Mouse (Mus musculus): ENCODE data around the gene Catsper4. TPM values are rescaled to one million over a fixed set of nuclear protein-coding genes. Genes with fewer than 3 reads are reported as not detected.
A peak's percentile ranks its signal among the peaks of the same experiment; 100 is the strongest.

Gene Catsper4
- polyA plus RNA-seq, 1 experiment from 2014 or later, result 0.26 TPM

DNA sequence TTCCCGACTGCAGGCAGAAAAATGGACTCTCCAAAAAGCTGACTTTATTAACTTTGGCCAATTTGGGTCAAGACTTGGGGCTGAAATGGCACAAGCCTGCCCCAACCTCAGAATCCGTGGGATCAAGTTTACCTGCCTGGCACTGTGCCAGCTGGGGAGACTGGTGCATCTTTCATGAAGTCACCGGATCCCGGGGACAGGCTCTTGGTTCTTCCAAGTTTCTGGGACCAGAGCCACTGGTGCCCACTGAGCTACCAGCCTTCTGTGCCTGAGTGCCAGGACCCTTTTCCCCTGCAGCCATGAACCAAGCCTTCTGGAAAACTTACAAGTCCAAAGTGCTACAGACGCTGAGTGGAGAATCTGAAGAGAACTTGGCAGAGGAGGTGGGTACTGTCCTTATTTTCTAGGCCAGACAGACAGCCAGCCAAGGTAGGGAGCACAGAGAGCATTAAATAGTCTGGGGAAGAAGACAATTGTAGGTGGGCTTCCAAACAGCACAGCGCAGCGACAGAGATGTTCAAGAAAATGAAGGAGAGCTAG lies 19.6 kb upstream of the Catsper4 start, which contains the start of gene Gm30191:
Gene Gm30191, plus strand, starts transcription at position 217 of the 540 bp plus-strand sequence.
- peaks cover 37% of the 10 kb centered on the region for H3K4me1 ChIP-seq
- H3K36me3 ChIP-seq, result no peaks in the 10 kb centered on the region
- H3K27ac ChIP-seq, result no peak within 1 kb of the TSS
- peak within 1 kb of the TSS; percentile 93 for H3K4me2 ChIP-seq
- no peak within 1 kb of the TSS for H3K9ac ChIP-seq
- peaks cover 37% of the 10 kb centered on the region for H3K27me3 ChIP-seq (replicated peaks)
- no peak for ATAC-seq (ENCODE audit: insufficient read depth, low FRiP score, low read depth)
- 70% methylated on average over 7 of the region's 7 CpGs for WGBS
- no peaks in the 10 kb centered on the region for H3K9me3 ChIP-seq
- H3K4me3 ChIP-seq (replicated peaks), result no peak within 1 kb of the TSS; the same call in 1 of the 2 replicates

DNA sequence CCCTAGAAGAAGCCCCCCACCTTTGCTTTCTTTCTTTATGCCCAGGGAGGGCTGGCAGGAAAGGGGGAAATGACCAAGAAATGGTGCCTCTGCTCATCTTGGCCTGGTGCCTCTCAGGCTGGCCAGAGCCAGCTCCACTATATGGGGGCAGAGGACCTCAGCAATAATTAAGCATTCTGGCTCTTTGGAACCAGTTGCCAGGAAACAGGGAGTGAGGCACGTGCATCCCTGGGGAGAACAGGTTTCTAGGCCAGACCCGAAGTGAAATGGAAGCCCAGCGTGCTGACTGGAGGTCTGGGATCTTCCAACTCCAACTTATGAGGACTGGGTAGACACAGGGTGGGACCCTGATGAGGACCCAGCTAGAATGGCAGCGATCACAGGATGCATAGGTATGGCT lies 19.1 kb upstream of the Catsper4 start:
- Histone ChIP-seq H3K9me3 (no peaks in the 10 kb centered on the region), H3K9ac (no peak overlapping the region), H3K27ac (no peak overlapping the region), H3K4me3 (replicated peaks) (no peak overlapping the region), H3K4me1 (peaks cover 32% of the 10 kb centered on the region), H3K36me3 (no peaks in the 10 kb centered on the region), H3K27me3 (replicated peaks) (peaks cover 31% of the 10 kb centered on the region), H3K4me2 (no peak overlapping the region)
- no peak for ATAC-seq (ENCODE audit: insufficient read depth, low FRiP score, low read depth)
- 48% methylated on average over 4 of the region's 4 CpGs for WGBS

- H3K36me3 ChIP-seq, result no peaks in the 10 kb centered on the region
- H3K27me3 ChIP-seq (replicated peaks), result peaks cover 22% of the 10 kb centered on the region
- no peaks in the 10 kb centered on the region for H3K9me3 ChIP-seq
- H3K9ac ChIP-seq, result peak within 1 kb of the TSS; percentile 77
- ATAC-seq (ENCODE audit: insufficient read depth, low FRiP score, low read depth), result peak; percentile 79; the same call in 1 of the 2 replicates
- H3K4me2 ChIP-seq, result peak within 1 kb of the TSS; percentile 93
- H3K4me1 ChIP-seq, result peaks cover 23% of the 10 kb centered on the region
- H3K4me3 ChIP-seq (replicated peaks), result peak within 1 kb of the TSS; percentile 87
- WGBS, result under 1% methylated on average over 58 of the region's 60 CpGs
- no peak within 1 kb of the TSS for H3K27ac ChIP-seq
These were observed 18.1 kb upstream of the Catsper4 start, which contains the start of gene Zfp593 for GRCm38 (mm10) chr4:134245148-134245843. Gene Zfp593 (minus strand): TSS chr4:134245592.

DNA sequence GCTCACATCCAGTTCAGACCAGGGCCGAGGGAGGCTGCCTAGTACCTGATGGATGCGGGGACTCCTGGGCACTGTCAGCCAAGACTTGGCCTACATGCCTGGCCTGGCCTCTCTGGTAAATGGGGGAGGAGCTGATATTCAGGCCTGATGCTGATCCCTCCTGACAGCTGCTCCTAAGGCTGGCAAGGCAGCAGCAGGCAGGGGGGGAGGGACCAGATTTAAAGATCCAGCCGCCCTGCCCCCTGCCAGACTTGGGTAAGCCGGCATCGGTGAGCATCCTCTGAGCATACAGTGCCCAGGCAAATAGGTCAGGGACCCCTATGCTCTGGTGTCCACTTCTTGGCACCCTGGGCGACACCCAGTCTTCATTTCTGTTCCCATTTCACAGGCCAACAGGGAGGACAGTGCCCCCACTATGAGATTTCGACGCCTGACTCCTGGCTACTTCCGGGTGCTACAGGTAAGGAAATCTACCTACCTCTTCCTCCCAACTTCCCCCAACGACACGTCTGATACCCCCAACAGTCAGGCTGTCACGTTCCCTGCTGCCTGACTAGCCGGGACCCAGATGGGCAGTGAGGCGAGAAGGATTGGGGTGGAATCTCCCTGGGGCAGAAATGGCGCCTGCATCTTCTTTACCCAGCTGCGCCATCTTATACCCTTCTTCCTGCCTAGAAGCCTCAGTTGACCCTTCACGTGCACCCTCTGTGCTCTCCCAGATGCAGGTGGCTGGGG lies 16.5 kb upstream of the Catsper4 start, which contains the start of gene E130218I03Rik:
Gene E130218I03Rik, plus strand, starts transcription at position 147 of the 735 bp plus-strand sequence.
- Histone ChIP-seq H3K27me3 (replicated peaks) (peaks cover 15% of the 10 kb centered on the region), H3K36me3 (no peaks in the 10 kb centered on the region), H3K27ac (no peak within 1 kb of the TSS), H3K4me3 (replicated peaks) (peak within 1 kb of the TSS; percentile 87), H3K4me2 (peak within 1 kb of the TSS; percentile 93), H3K4me1 (peaks cover 15% of the 10 kb centered on the region), H3K9ac (no peak within 1 kb of the TSS), H3K9me3 (no peaks in the 10 kb centered on the region)
- no peak for ATAC-seq (ENCODE audit: insufficient read depth, low FRiP score, low read depth)
- 92% methylated on average over 17 of the region's 17 CpGs for WGBS

DNA sequence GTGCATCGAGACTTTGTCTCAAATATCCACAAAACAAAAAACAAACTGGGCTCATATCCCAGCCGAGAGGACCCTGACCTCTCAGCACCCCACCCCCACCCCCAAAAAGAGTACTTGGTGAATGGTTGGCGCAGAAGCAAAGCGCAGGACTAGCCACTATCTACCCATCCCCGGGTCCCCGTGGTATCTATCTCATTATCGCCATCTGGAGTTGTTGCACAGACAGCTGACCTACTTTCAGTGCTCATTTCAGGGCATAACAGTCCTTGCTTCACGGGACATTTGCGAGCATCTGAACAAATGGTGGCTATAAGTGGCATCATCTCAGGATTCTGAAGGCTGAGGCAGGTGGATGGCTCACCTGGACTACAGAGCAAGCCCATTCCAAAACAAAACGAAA lies 11.5 kb upstream of the Catsper4 start:
- Histone ChIP-seq H3K4me2 (peak overlapping the region; percentile 49), H3K27ac (no peak overlapping the region), H3K4me3 (replicated peaks) (peak overlapping the region; percentile 37), H3K4me1 (peaks cover 8% of the 10 kb centered on the region; the same call in 1 of the 2 replicates), H3K27me3 (replicated peaks) (0 out of 2 replicates have a peak, but pooled peaks cover 2% of the 10 kb centered on the region), H3K36me3 (no peaks in the 10 kb centered on the region), H3K9me3 (no peaks in the 10 kb centered on the region), H3K9ac (no peak overlapping the region)
- no peak for ATAC-seq (ENCODE audit: insufficient read depth, low FRiP score, low read depth)
- 5% methylated on average over 10 of the region's 10 CpGs for WGBS

GRCm38 (mm10) chr4:134238279-134238651 lies 11.1 kb upstream of the Catsper4 start, which contains the start of gene Cnksr1:
Gene Cnksr1 (minus strand): TSS chr4:134238399.
- H3K4me2 ChIP-seq, result peak within 1 kb of the TSS; percentile 49
- WGBS, result 5% methylated on average over 18 of the region's 18 CpGs

DNA sequence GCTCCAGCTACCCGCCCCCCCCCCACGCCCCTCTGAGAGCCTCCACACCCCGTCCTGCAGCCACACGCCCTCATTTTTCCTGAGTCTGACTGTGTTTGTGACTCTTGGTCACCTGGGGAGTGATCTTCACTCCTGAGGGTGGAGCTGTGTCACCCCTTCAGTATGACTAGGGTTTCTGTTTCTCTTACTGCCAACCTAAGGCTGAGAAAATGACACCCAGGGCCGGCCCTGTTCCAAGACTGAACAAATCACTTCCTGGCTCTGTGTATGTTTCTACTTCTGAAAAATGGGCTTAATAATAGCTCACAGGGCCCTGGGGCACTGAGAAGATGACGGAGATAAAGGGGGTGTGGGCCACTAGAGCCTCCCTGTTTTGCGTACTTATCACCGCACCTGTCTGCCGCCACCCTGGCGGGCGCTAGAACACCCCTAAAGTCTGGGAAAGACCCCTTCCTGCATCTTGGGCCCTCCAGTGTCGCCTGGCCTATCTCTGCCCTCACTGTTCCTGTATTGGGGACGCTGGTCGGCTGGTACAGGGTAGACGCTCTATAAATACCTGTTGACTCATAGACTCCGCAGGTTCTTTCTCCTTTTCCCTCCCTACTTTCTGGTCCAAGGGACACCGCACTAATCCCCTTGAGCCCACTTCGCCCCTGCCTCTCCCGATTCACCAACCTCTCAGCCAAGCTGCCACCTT lies 10.5 kb upstream of the Catsper4 start:
- H3K4me3 ChIP-seq (replicated peaks), result peak overlapping the region; percentile 37
- H3K4me1 ChIP-seq, result peaks cover 8% of the 10 kb centered on the region; the same call in 1 of the 2 replicates
- peak overlapping the region; percentile 49 for H3K4me2 ChIP-seq
- peak; percentile 51 for ATAC-seq (ENCODE audit: insufficient read depth, low FRiP score, low read depth)
- WGBS, result 21% methylated on average over 19 of the region's 19 CpGs
- H3K36me3 ChIP-seq, result no peaks in the 10 kb centered on the region
- H3K9me3 ChIP-seq, result no peaks in the 10 kb centered on the region
- 0 out of 2 replicates have a peak, but pooled peaks cover 2% of the 10 kb centered on the region for H3K27me3 ChIP-seq (replicated peaks)
- H3K27ac ChIP-seq, result peak overlapping the region; percentile 67
- H3K9ac ChIP-seq, result peak overlapping the region; percentile 6; the same call in 1 of the 2 replicates

More at GRCm38 (mm10) chr4:134238279-134238651, 11.1 kb upstream of the Catsper4 start, which contains the start of gene Cnksr1:
- H3K4me1 ChIP-seq, result peaks cover 8% of the 10 kb centered on the region; the same call in 1 of the 2 replicates
- H3K4me3 ChIP-seq (replicated peaks), result peak within 1 kb of the TSS; percentile 37
- ATAC-seq (ENCODE audit: insufficient read depth, low FRiP score, low read depth), result peak; percentile 94
- H3K9me3 ChIP-seq, result no peaks in the 10 kb centered on the region
- no peaks in the 10 kb centered on the region for H3K36me3 ChIP-seq
- H3K9ac ChIP-seq, result peak within 1 kb of the TSS; percentile 6; the same call in 1 of the 2 replicates
- H3K27me3 ChIP-seq (replicated peaks), result 0 out of 2 replicates have a peak, but pooled peaks cover 2% of the 10 kb centered on the region
- peak within 1 kb of the TSS; percentile 67 for H3K27ac ChIP-seq

GRCm38 (mm10) chr4:134234876-134235275 lies 7.7 kb upstream of the Catsper4 start:
- ATAC-seq (ENCODE audit: insufficient read depth, low FRiP score, low read depth), result no peak

DNA sequence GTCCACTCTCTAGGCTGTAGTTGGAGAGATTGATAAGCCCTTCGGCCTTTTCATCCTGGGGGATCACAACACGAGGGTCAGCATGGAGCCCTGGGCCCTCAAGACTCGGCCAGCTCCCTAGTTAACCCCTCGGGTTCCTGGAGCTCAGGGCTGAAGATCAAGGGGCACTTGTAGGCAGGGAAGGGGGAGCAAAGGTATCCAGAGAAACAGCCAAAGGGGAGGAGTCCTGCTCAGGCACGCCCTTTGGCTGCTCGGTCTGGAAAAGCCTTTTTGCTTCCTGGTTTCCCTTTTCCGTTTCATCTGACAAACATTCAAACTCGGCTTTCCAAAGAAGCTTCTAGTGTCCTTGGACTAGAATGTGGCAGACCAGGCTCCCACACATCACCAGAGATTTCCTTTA lies 3.2 kb upstream of the Catsper4 start:
- Histone ChIP-seq H3K27me3 (replicated peaks) (no peaks in the 10 kb centered on the region), H3K9ac (no peak overlapping the region), H3K4me1 (no peaks in the 10 kb centered on the region), H3K4me3 (replicated peaks) (no peak overlapping the region), H3K4me2 (no peak overlapping the region), H3K27ac (no peak overlapping the region), H3K36me3 (no peaks in the 10 kb centered on the region), H3K9me3 (no peaks in the 10 kb centered on the region)
- no peak for ATAC-seq (ENCODE audit: insufficient read depth, low FRiP score, low read depth)
- WGBS, result 36% methylated on average over 8 of the region's 8 CpGs

More at GRCm38 (mm10) chr4:134234876-134235275, 7.7 kb upstream of the Catsper4 start:
- Histone ChIP-seq H3K27me3 (replicated peaks) (0 out of 2 replicates have a peak, but pooled peaks cover 2% of the 10 kb centered on the region), H3K9ac (no peak overlapping the region), H3K36me3 (no peaks in the 10 kb centered on the region), H3K9me3 (no peaks in the 10 kb centered on the region), H3K27ac (no peak overlapping the region), H3K4me2 (no peak overlapping the region), H3K4me3 (replicated peaks) (no peak overlapping the region), H3K4me1 (peaks cover 8% of the 10 kb centered on the region; the same call in 1 of the 2 replicates)
- 78% methylated on average over 5 of the region's 5 CpGs for WGBS

DNA sequence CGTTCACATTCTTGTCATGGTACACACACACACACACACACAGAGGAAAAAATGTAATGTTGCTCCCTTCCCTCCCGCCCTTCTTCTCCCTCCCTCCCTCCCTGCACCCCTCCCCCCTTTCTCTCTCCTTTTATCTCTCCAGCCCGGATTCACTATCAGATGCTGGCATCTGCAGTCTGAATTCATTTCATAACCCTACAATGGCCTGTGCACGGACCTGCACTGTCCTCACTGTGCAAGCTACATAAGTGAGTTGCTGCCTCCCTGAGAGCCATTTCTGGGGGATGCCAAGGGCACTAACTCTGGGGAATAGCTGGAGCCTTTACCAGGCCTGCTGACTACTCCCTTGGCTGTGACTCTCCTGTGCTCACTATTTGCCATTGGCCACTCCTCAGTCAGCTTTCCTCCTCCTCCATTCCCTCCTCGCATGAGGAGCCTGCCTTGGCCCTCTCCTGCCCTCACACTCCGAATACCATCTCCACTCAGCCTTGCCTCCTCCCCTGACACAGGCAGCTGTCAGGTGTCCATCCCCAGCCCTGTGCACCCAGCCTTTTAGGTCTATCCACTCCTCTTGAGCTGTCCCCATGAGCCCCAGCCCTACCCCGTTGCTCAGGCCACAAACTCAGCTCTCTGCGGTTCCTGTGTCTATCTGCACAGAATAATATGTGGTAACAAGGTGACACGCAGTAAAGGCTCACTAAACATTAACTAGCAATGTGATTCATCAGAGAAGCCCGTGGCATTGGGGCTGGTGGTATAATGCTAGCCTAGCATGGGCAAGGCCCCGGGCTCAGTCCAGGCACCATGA lies 4.2 kb downstream of the Catsper4 start:
- ATAC-seq (ENCODE audit: insufficient read depth, low FRiP score, low read depth), result no peak; the same call in 1 of the 2 replicates
- no peaks in the 10 kb centered on the region for H3K4me1 ChIP-seq
- H3K4me2 ChIP-seq, result no peak overlapping the region
- no peak overlapping the region for H3K9ac ChIP-seq
- H3K27me3 ChIP-seq (replicated peaks), result no peaks in the 10 kb centered on the region
- no peaks in the 10 kb centered on the region for H3K36me3 ChIP-seq
- H3K4me3 ChIP-seq (replicated peaks), result no peak overlapping the region
- no peak overlapping the region for H3K27ac ChIP-seq
- WGBS, result 45% methylated on average over 11 of the region's 11 CpGs
- no peaks in the 10 kb centered on the region for H3K9me3 ChIP-seq
